Mouse (Mus musculus) thymus, adult 18-20 months (tissue): ENCODE data around the gene Olfml2a.

Experiments
- DNase-seq, 2 experiments: peaks; one replicate each; pipeline ENCODE4 v3.0.0; 2022; ENCODE audit warnings: mixed read lengths in 2 of 2

Gene Olfml2a

DNA sequence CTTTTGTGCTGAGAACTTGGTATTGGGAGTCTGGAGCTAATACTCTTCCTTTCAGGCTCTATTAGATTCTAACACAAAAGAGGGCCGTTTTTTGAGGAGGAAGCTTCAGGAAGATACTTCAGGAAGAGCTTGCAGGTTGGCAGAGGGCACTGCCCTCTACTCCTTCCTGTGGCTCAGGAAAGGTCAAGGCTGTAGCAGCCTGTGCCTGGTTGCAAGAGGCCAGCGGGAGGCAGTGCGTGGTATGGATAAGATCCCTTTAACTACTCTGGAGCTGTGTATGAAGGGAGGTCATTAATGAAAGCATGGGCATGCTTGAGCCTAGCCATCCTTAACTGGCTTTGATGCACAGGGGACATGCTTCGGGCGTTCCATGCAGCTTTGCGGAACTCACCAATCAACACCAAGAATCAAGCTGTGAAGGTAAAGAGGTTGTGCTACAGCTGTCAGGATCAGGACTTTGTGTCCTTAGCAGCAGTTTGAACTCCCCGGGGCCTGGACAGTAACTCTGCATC, 81.0 kb downstream of the Olfml2a start:
- no peak for DNase-seq
